Mouse (Mus musculus) kidney, embryonic 15.5 days (tissue): ENCODE data around the gene Olfr488. TPM values are rescaled to one million over a fixed set of nuclear protein-coding genes. Genes with fewer than 3 reads are reported as not detected.
"Not testable (repeated sequence)": the region's sequence is repeated elsewhere in the genome, so short reads cannot be mapped to it uniquely, and the experiment has no call there.

ENCODE experiments used
- ATAC-seq: fragments of 200-750 bp; cut with Nextera tagmentation; replicated peaks from 2 replicates; pipeline ENCODE4 v1.8.0; 2017; ENCODE audit warnings: moderate TSS enrichment; ENCODE audit not compliant: low FRiP score
- H3K27ac ChIP-seq: fragments of 300-500 bp; sonication (generic); 2 replicates; pipeline ENCODE4 v1.5.1; 2015; ENCODE audit warnings: mild to moderate bottlenecking, inconsistent platforms
- H3K27me3 ChIP-seq: fragments of 300-500 bp; sonication (generic); 2 replicates; pipeline ENCODE4 v1.6.1; 2015; ENCODE audit warnings: inconsistent platforms
- H3K36me3 ChIP-seq: fragments of 300-500 bp; sonication (generic); 2 replicates; pipeline ENCODE4 v1.6.1; 2015; ENCODE audit warnings: inconsistent platforms
- H3K4me1 ChIP-seq: fragments of 300-500 bp; sonication (generic); 2 replicates; pipeline ENCODE4 v1.6.1; 2015; ENCODE audit warnings: inconsistent platforms
- H3K4me2 ChIP-seq: fragments of 300-500 bp; sonication (generic); 2 replicates; pipeline ENCODE4 v1.6.1; 2015; ENCODE audit warnings: moderate library complexity, mild to moderate bottlenecking, inconsistent platforms
- H3K4me3 ChIP-seq: fragments of 300-500 bp; sonication (generic); replicated peaks from 2 replicates; pipeline ENCODE4 v1.5.1; 2015; ENCODE audit warnings: mild to moderate bottlenecking, inconsistent platforms
- H3K9ac ChIP-seq: fragments of 300-500 bp; sonication (generic); 2 replicates; pipeline ENCODE4 v1.6.1; 2015; ENCODE audit warnings: mild to moderate bottlenecking, inconsistent platforms
- H3K9me3 ChIP-seq: fragments of 300-500 bp; sonication (generic); replicated peaks from 2 replicates; pipeline ENCODE4 v1.6.1; 2016; ENCODE audit warnings: inconsistent platforms
- WGBS: fragments of 180-500 bp; shearing (Covaris S2); methylation state at CpG from one replicate; pipeline ENCODE4 v1.1.7; 2015; ENCODE audit warnings: mixed read lengths; 5-methylcytosine and 5-hydroxymethylcytosine counted together
- polyA plus RNA-seq: library from polyadenylated mRNA; unstranded; fragments of >200 nt; fragmentation: Nextera tagmentation; extraction: Ambion mirVana; gene quantifications from 2 replicates; pipeline ENCODE4 v1.2.1, GENCODE M21; 2015

Gene Olfr488
- polyA plus RNA-seq: not detected in 2 replicates

- no peak within 1 kb of the TSS for H3K4me2 ChIP-seq
- no peak for ATAC-seq
- H3K4me1 ChIP-seq: no peaks in the 10 kb centered on the region
- H3K36me3 ChIP-seq: no peaks in the 10 kb centered on the region
- no peaks in the 10 kb centered on the region for H3K27me3 ChIP-seq
- no peak within 1 kb of the TSS for H3K4me3 ChIP-seq
- H3K9me3 ChIP-seq: no peaks in the 10 kb centered on the region
- H3K27ac ChIP-seq: no peak within 1 kb of the TSS
- H3K9ac ChIP-seq: no peak within 1 kb of the TSS
Measured at GRCm38 (mm10) chr7:108258247-108258646, at the start of gene Olfr488. TSS of gene Olfr488 (minus strand) at chr7:108258347.

GRCm38 (mm10) chr7:108288834-108289233 is 30.7 kb upstream of the Olfr488 start, which contains the start of gene Olfr490:
TSS of gene Olfr490 (minus strand) at chr7:108288934.
- H3K27me3 ChIP-seq: no peaks in the 10 kb centered on the region
- no peak within 1 kb of the TSS for H3K9ac ChIP-seq
- H3K4me1 ChIP-seq: no peaks in the 10 kb centered on the region
- H3K9me3 ChIP-seq: no peaks in the 10 kb centered on the region
- H3K27ac ChIP-seq: no peak within 1 kb of the TSS
- ATAC-seq: no peak
- no peak within 1 kb of the TSS for H3K4me2 ChIP-seq
- no peaks in the 10 kb centered on the region for H3K36me3 ChIP-seq
- H3K4me3 ChIP-seq: no peak within 1 kb of the TSS

GRCm38 (mm10) chr7:108233551-108233950 is 24.6 kb downstream of the Olfr488 start:
- no peak for ATAC-seq
- Histone ChIP-seq H3K4me3 (no peak overlapping the region), H3K27me3 (no peaks in the 10 kb centered on the region), H3K36me3 (no peaks in the 10 kb centered on the region), H3K4me1 (no peaks in the 10 kb centered on the region), H3K4me2 (no peak overlapping the region), H3K9me3 (no peaks in the 10 kb centered on the region), H3K27ac (no peak overlapping the region), H3K9ac (no peak overlapping the region)
- WGBS: 74% methylated on average over 3 of the region's 3 CpGs

GRCm38 (mm10) chr7:108214536-108214935 is 43.6 kb downstream of the Olfr488 start, which contains the start of gene Olfr487:
TSS of gene Olfr487 (minus strand) at chr7:108214636.
- not testable (repeated sequence) for H3K4me2 ChIP-seq, H3K4me3 ChIP-seq, H3K9ac ChIP-seq, H3K9me3 ChIP-seq, H3K27ac ChIP-seq, ATAC-seq, H3K27me3 ChIP-seq, H3K4me1 ChIP-seq, H3K36me3 ChIP-seq

Other genes starting within 250 kb of the Olfr488 start
- not detected in 2 replicates for gene Olfr478, start 224.4 kb downstream of the Olfr488 start, polyA plus RNA-seq
- gene Olfr479, start 207.7 kb downstream of the Olfr488 start, polyA plus RNA-seq: not detected in 2 replicates
- gene Olfr480, start 191.0 kb downstream of the Olfr488 start, polyA plus RNA-seq: not detected in 2 replicates
- not detected in 2 replicates for gene Olfr481, start 178.5 kb downstream of the Olfr488 start, polyA plus RNA-seq
- 0.06 TPM in 1 of 2 replicates, not detected in the other for gene Olfr482, start 160.8 kb downstream of the Olfr488 start, polyA plus RNA-seq
- not detected in 2 replicates for gene Olfr483, start 157.5 kb downstream of the Olfr488 start, polyA plus RNA-seq
- not detected in 2 replicates for gene Olfr484, start 130.9 kb downstream of the Olfr488 start, polyA plus RNA-seq
- gene Olfr485, start 98.5 kb downstream of the Olfr488 start, polyA plus RNA-seq: not detected in 2 replicates
- not detected in 2 replicates for gene Olfr486, start 85.6 kb downstream of the Olfr488 start, polyA plus RNA-seq
- not detected in 2 replicates for gene Olfr487, start 43.7 kb downstream of the Olfr488 start, polyA plus RNA-seq
- not detected in 2 replicates for gene Olfr490, start 30.6 kb upstream of the Olfr488 start, polyA plus RNA-seq
- not detected in 2 replicates for gene Olfr491, start 55.1 kb upstream of the Olfr488 start, polyA plus RNA-seq
- gene Olfr492, start 65.3 kb upstream of the Olfr488 start, polyA plus RNA-seq: not detected in 2 replicates
- gene Olfr493, start 88.6 kb upstream of the Olfr488 start, polyA plus RNA-seq: not detected in 2 replicates
- gene Olfr494, start 107.0 kb upstream of the Olfr488 start, polyA plus RNA-seq: not detected in 2 replicates
- not detected in 2 replicates for gene Olfr495, start 134.8 kb upstream of the Olfr488 start, polyA plus RNA-seq
- not detected in 2 replicates for gene Olfr497, start 162.1 kb upstream of the Olfr488 start, polyA plus RNA-seq
- gene Olfr498, start 207.0 kb upstream of the Olfr488 start, polyA plus RNA-seq: not detected in 2 replicates